Mouse (Mus musculus) kidney, adult 11 months (tissue): ENCODE measurements around the gene Wdr31.
"Not testable (repeated sequence)": the region's sequence is repeated elsewhere in the genome, so short reads cannot be mapped to it uniquely, and the experiment has no call there.

Experiments used
- DNase-seq: peaks from one replicate; pipeline ENCODE4 v3.0.0; 2022

The Wdr31 gene

GRCm38 (mm10) chr4:62494230-62494629 is 23.5 kb upstream of the Wdr31 start:
- DNase-seq: no peak

DNA sequence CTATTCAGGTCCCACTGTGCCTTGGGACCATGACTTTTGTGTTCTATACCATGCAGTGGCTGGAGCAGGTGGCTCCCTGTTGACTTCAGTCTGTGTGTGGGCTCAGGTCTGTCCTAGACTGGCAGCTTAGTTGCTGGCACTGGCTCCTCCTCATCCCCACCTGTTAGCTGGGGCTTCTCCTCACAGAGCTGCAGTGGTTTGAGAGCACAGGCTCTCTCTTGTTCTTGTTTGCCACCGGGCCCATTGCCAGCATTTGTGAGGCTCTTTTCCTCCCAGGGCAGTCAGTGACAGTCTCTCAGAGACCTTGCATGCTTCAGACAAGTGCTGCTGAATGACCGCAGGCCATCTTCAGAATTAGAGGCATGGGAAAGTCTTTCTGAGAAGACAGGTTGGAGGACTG is 22.0 kb upstream of the Wdr31 start:
- no peak for DNase-seq

DNA sequence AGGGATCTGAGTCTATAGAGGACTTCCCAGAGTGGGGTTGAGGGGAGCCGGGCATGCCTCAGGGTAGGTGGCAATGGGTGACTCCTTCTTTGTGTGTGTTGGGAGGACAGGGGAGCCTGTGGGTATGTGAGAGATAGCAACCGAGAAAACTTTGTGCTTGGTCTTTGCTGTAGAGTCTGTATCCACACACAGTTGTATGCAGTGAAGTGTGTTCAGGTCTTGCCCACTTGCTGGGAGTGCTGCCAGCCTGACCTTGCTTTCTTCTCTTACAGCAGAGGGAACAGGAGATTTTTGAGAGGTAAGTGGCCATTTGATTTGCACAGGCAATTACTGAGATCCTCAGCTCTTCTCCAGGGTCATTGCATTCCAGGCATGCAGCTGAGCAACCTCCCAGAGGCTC is 17.2 kb upstream of the Wdr31 start:
- DNase-seq: no peak

DNA sequence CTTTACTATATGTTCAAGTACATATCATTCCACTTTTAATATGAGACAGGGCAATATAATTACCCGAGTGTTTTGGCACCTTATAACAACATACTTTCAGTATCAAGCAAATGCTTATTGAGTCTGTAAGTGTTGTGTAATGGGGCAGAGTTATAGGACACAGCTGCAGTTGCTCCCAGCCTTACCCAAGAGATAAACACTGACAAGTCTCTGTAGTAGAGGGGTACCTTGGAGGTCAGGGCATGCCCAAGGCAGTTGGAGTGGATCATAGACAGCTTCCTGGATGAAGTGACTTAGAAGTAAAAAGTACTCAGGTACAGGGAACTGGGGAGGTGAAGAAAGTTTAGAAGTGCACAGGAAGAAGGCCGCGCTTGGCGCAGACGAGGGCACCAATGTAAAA is 16.5 kb upstream of the Wdr31 start:
- no peak for DNase-seq

GRCm38 (mm10) chr4:62486162-62486696 is 15.5 kb upstream of the Wdr31 start:
- DNase-seq: no peak

DNA sequence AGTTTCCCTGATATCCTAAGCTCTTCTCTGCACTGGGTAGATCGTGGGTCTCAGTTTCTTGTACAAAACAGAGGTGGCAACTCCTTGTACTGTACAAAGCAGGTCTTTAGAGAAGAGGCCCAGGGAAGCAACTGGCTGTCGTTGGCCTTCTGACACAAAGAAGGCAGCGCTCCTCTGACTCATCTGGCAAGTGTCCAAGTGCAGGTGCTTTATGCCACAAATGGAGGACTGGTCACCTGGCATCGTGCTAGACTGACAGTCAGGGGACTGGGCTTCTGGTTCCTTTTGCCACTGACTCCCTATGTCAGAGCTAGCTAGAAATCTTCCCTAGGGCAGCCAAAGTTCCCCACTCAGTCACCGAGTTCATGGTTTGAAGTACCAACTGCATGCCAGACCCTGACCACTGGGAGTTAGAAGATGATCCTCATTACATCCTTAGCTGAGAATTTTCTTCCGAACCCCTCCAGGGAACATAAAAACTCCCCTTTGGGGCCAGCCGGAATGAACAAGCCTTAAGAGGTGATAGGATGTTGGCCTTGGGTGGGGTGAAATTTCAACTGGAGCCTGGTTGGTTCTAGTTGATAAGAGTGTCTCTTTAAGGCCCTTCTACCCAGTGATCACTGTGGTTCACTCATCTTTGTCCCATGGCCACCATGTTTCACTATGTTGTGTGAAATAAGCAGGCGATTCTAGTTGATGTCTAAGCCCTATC is 14.9 kb upstream of the Wdr31 start:
- DNase-seq: no peak

GRCm38 (mm10) chr4:62484928-62485327 is 14.2 kb upstream of the Wdr31 start:
- DNase-seq: no peak

DNA sequence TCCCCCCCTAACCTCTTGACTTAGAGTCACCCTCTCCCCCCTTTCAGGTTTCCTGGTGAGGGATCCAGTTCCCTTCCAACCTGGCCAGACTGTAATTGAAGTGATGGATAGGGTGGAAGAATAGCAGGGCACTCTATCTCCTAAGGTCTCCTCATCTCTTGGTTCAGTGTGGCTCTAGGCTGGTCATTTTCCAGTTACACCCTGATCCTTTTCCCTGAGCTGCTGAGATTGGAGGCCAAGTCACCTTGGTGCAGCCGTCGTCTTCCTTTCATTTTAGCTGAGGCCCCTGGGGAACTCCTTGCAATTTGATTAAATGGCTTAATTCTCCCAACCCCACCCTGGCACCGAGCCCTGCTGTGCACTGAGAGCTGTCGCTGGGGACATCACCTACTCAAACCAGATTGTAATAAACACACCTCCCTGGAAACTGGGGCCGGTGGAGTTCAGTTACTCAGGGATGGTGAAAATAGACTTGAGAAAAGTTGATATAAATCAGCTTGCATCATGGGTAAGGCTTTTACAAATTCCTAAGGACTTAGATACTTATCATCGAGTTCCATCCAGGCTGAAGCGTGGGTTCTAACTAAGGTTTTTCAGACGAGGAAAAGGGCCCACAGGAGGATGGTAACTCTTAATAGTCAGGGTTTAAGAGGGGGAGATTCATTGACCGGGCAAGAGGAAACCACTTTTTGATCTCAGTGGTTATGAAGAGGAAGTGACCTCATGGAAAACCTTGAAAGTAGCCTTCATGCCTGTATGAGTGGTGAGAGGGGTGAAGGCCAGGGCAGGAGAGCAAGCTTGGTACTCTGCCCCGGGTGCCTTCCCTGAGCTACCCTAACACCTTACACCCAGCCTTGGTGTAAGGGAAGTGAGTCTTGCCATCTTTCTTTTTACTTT is 10.3 kb upstream of the Wdr31 start:
- DNase-seq: peak; percentile 40

- DNase-seq: peak; percentile 79
Measured at GRCm38 (mm10) chr4:62479937-62480708, 9.4 kb upstream of the Wdr31 start, which contains the start of gene Bspry. Bspry (plus strand) TSS chr4:62480053.

DNA sequence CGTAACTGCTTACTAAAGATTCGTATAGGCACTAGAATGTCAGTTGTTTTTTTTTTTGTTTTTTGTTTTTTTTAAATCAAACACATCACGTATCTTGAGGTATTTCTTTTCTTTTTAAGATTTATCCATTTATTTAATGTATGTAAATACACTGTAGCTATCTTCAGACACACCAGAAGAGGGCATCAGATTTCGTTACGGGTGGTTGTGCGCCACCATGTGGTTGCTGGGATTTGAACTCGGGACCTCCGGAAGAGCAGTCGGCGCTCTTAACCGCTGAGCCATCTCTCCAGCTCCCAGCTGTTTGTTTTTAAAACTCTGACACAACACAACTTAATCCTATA is 8.9 kb upstream of the Wdr31 start:
- not testable (repeated sequence) for DNase-seq

DNA sequence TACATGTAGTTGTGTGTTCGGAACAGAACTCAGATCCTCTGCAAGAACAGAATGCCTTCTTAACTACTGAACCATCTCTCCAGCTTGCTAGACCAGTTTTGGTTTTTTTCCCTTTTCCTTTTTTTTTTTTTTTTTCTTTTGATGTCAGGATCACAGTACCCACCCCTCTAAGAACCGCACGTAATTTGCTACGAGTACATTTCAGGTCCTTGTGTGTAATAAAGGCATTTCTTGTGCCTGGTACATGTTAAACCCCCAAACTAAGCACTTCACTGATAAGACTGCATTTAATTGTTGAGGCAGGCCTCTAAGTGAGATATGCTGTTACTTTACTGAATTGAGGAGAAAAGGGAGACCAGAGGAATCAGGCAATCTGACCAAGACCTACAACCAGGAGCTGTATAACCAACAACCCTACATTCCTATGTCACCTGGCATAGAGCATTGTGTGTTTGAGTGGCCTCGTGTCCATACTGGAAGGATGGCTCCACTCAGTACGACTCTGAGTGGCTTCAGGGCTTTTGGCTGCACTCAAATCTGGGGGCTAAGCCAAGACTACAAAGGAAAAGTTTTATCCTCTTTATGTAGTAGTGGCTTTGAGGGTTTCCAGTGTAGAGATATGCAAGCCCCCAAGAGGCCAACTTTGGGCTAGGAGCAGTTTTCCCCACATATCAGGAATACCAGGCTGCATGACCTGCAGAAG is 7.0 kb upstream of the Wdr31 start:
- DNase-seq: no peak

DNA sequence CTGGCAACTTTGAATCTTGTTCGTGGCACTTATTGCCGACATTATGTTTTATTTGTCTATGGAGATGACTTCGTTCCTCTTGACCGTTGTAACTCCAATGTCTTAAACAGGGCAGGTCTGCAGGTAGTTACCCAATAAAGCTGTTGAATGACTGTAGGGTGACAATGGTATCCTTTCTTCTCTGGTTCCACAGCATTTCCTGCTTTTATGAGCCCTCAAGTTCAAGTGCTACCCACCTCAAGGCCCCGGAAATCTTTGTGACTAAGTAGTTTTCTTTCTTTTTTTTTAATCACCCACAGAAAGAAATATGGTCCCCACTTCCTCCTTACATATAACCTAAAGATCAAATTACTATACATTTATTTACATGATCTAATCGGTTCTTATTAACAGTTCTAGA is 5.1 kb upstream of the Wdr31 start:
- no peak for DNase-seq

DNA sequence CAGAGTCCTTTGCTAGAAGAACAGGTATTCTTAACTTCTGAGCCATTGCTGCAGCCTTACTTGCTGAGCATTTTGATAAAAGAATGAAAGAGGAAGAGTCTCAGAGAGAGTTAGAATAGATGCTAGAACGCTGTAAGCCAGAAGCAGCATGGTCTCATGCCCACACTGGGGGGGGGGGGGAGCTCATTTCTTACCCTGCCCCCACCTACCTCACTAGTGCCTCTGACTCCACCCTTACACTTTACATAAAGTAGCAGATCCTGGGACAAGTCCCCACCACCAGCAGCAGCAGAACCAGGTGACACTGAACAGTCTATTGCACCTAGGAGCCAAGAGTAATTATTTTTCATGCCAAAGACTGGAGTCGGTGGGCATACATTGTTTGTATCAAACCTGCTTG is 4.4 kb upstream of the Wdr31 start:
- no peak for DNase-seq

GRCm38 (mm10) chr4:62472071-62472470 is 1.4 kb upstream of the Wdr31 start:
- no peak for DNase-seq

DNA sequence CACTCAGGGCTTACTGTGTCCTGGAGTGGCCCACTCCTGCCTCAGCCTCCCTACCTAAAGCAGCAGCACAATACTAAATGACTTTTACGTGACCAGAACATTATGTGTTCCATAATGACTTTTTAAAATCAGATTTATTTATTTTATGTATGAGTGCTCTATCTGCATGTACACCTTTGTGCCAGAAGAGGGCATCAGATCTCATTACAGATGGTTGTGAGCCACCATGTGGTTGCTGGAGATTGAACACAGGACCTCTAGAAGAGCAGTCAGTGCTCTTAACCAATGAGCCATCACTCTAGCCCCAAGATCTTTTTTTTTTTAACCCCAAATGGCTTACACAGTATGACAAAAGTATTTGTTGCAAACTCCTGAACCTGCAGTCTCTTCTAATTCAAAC is 2.5 kb downstream of the Wdr31 start:
- no peak for DNase-seq

DNA sequence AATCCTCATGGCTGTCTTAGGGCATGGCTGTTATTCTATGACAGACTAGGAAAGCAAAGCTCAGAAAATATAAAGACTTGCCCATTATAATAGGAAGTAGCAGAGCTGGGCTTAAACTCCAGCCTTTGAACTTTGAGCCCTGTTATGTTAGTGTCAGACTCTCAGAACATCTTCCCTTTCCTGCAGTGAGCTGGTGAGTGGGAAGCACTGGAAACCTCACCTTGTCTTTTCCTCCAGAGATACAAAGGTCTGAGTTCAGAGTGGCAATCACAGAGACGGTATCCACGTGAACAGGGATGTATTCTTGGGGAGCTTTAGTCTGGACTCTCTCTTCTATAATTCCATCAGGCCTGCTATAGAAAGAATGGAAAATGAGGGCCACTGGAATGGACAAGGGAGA is 7.6 kb downstream of the Wdr31 start:
- peak; percentile 42 for DNase-seq

- DNase-seq: no peak
Measured at GRCm38 (mm10) chr4:62460348-62460747, 10.3 kb downstream of the Wdr31 start.

DNA sequence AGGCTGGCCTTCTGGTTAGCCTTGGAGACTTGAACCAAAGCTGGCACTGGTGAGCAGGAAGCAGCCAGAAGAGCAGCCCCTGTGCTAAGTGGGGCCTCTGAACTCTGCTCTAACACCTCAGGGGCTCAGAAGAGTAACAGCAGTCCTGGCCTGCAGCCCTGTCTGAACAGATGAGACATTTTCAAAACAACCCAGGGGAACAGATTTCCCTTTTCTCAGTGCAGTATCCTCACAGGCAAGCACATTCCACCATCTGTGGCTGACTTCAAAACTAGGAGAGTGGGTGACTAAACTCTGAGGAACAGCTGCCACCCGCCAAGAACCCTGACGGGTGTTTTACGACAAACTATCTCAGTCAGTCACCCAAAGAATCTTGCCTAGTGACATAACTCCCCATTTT is 11.6 kb downstream of the Wdr31 start:
- no peak for DNase-seq

- DNase-seq: peak; percentile 30
Measured at GRCm38 (mm10) chr4:62454995-62455394, 15.7 kb downstream of the Wdr31 start.

- no peak for DNase-seq
Measured at GRCm38 (mm10) chr4:62440986-62441385, 29.7 kb downstream of the Wdr31 start.

GRCm38 (mm10) chr4:62440544-62440943 is 30.2 kb downstream of the Wdr31 start:
- DNase-seq: peak; percentile 79

DNA sequence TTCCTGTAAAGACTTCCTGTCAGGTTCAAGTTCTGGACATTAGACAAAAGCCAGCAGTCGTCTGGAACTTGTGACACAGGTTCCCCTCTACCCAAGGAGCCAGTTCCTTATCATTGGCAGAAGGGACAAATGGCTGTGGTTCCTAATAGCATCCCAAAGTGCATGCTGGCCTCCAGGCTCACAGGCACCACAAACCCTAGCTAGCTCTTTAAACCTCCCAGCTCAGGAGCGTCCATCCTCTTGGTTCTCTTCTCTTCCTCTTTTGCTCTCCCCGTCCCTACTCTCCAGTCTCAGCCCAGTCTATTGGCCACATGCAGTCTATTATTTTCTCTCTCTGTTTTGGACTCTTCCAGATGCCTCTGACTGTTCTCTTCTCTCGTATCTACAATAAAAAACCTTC is 30.9 kb downstream of the Wdr31 start:
- DNase-seq: no peak

DNA sequence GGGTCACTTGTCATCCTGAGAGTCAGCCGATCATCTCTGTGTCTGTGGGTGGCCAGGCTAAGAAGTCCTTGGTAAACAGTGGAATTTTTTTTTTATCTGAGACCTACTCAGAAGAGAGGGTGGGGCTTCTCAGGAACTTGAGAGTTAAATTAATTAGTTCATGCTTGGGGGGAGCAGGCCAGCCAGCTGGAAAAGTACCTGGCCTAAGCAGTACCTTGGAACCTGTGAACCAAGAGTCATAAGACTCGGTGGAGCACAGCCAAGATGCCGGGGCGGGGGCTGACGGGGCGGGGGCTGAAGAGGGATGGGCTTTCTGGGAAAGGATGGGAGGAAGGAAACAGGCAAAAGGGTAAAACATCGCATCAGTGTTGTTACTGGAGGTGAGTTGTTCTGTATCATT is 32.8 kb downstream of the Wdr31 start:
- peak; percentile 84 for DNase-seq
